22 mouse cellular contexts compared by ENCODE assay signal in genomic region chr19:8646393-8646792, GRCm38 (mm10). TPM values are rescaled to one million over a fixed set of nuclear protein-coding genes. Genes with fewer than 3 reads are reported as not detected.
"Had no signal": no experiment of that assay in that cellular context is flagged by ENCODE, and none has a peak within 500 bp of the region (broad histone marks: within the 10 kb centered on the region; RNA-seq: fewer than 3 reads in every experiment).

No protein-coding gene starts in this region.

- H3K27me3 ChIP-seq: liver, embryonic 13.5 days; midbrain, embryonic 12.5 days; midbrain, embryonic 15.5 days; neural tube, embryonic 13.5 days; stomach, embryonic 15.5 days had no signal

- H3K9me3 ChIP-seq: liver, embryonic 13.5 days; midbrain, embryonic 12.5 days; midbrain, embryonic 15.5 days; neural tube, embryonic 13.5 days; stomach, embryonic 15.5 days had no signal

- DNase-seq: left cerebral cortex, postnatal 4 days; liver, embryonic 13.5 days; lung, adult 2 months; lung, postnatal 14 days; lung, postnatal 4 days; retina, postnatal 1 day; right cerebral cortex, postnatal 25 days; spleen, adult 18-20 months; thymus, postnatal 25 days had no signal

- H3K4me3 ChIP-seq: liver, embryonic 13.5 days; midbrain, embryonic 12.5 days; midbrain, embryonic 15.5 days; neural tube, embryonic 13.5 days; stomach, embryonic 15.5 days had no signal

- H3K9ac ChIP-seq: liver, embryonic 13.5 days; midbrain, embryonic 12.5 days; midbrain, embryonic 15.5 days; neural tube, embryonic 13.5 days; stomach, embryonic 15.5 days had no signal

- H3K36me3 ChIP-seq: liver, embryonic 13.5 days; midbrain, embryonic 12.5 days; midbrain, embryonic 15.5 days; neural tube, embryonic 13.5 days; stomach, embryonic 15.5 days had no signal

- H3K4me2 ChIP-seq: liver, embryonic 13.5 days; midbrain, embryonic 12.5 days; midbrain, embryonic 15.5 days; neural tube, embryonic 13.5 days; stomach, embryonic 15.5 days had no signal

- ATAC-seq: inflammation-experienced regulatory T-cells, adult 6 months; intestine, embryonic 16.5 days; midbrain, embryonic 15.5 days had no signal

- H3K4me1 ChIP-seq: liver, embryonic 13.5 days; midbrain, embryonic 12.5 days; midbrain, embryonic 15.5 days; neural tube, embryonic 13.5 days; stomach, embryonic 15.5 days had no signal

- H3K27ac ChIP-seq: liver, embryonic 13.5 days; midbrain, embryonic 12.5 days; midbrain, embryonic 15.5 days; neural tube, embryonic 13.5 days; stomach, embryonic 15.5 days had no signal

RNA-seq across cellular contexts. Expression of gene Chrm1, which starts 17.2 kb away (rescaled TPM):
- total RNA-seq: megakaryocyte-erythroid progenitor cell, adult 5-6 weeks; neutrophil, adult 5-6 weeks had no signal
- polyA plus RNA-seq: inflammation-experienced regulatory T-cells, adult 6 months; liver, embryonic 13.5 days; liver, embryonic 16.5 days had no signal

RNA-seq across cellular contexts. Expression of gene Slc22a6, which starts 28.6 kb away (rescaled TPM):
- total RNA-seq: liver, adult 2 months; megakaryocyte progenitor cell, adult 5-6 weeks; megakaryocyte-erythroid progenitor cell, adult 5-6 weeks; neutrophil, adult 5-6 weeks had no signal
- polyA plus RNA-seq: inflammation-experienced regulatory T-cells, adult 6 months; intestine, embryonic 16.5 days; liver, adult 2 months; liver, embryonic 13.5 days; liver, embryonic 16.5 days; lung, adult 2 months; lung, embryonic 16.5 days; stomach, embryonic 15.5 days; thymus, postnatal 0 days had no signal

RNA-seq across cellular contexts. Expression of gene Slc22a8, which starts 55.3 kb away (rescaled TPM):
- total RNA-seq: liver, adult 2 months; megakaryocyte progenitor cell, adult 5-6 weeks; megakaryocyte-erythroid progenitor cell, adult 5-6 weeks; neutrophil, adult 5-6 weeks had no signal
- polyA plus RNA-seq: inflammation-experienced regulatory T-cells, adult 6 months; lung, adult 2 months had no signal
